Mouse (Mus musculus) stomach, embryonic 14.5 days (tissue): Measurements from ENCODE around the gene Gemin7. TPM values are rescaled to one million over a fixed set of nuclear protein-coding genes. Genes with fewer than 3 reads are reported as not detected.

ENCODE experiments used
- ATAC-seq: fragments of 200-750 bp; cut with Nextera tagmentation; 2 replicates; pipeline ENCODE4 v1.8.0; 2017; ENCODE audit warnings: low read depth, moderate TSS enrichment; ENCODE audit not compliant: insufficient number of reproducible peaks, insufficient read depth, low FRiP score
- H3K27ac ChIP-seq: fragments of 300-500 bp; sonication (generic); 2 replicates; pipeline ENCODE4 v1.5.1; 2014; ENCODE audit warnings: mild to moderate bottlenecking, low read length, moderate library complexity, mixed read lengths
- H3K27me3 ChIP-seq: fragments of 300-500 bp; sonication (generic); 2 replicates; pipeline ENCODE4 v1.6.1; 2014; ENCODE audit warnings: low read length, control low read depth, mixed read lengths; ENCODE audit not compliant: control insufficient read depth, insufficient read depth
- H3K36me3 ChIP-seq: fragments of 300-500 bp; sonication (generic); 2 replicates; pipeline ENCODE4 v1.6.1; 2014; ENCODE audit warnings: mild to moderate bottlenecking, control low read depth, low read length, moderate library complexity, mixed read lengths; ENCODE audit not compliant: control insufficient read depth, insufficient read depth
- H3K4me1 ChIP-seq: fragments of 300-500 bp; sonication (generic); 2 replicates; pipeline ENCODE4 v1.6.1; 2014; ENCODE audit warnings: low read length, control low read depth, mixed read lengths; ENCODE audit not compliant: control insufficient read depth, insufficient read depth
- H3K4me2 ChIP-seq: fragments of 300-500 bp; sonication (generic); replicated peaks from 2 replicates; pipeline ENCODE4 v1.6.1; 2014; ENCODE audit warnings: low read depth, low read length, control low read depth
- H3K4me3 ChIP-seq: fragments of 300-500 bp; sonication (generic); 2 replicates; pipeline ENCODE4 v1.5.1; 2014; ENCODE audit warnings: low read depth, low read length, control low read depth
- H3K9ac ChIP-seq: fragments of 300-500 bp; sonication (generic); replicated peaks from 2 replicates; pipeline ENCODE4 v1.6.1; 2014; ENCODE audit warnings: low read depth, mild to moderate bottlenecking, control low read depth, low read length, moderate library complexity, mixed read lengths
- H3K9me3 ChIP-seq: fragments of 300-500 bp; sonication (generic); 2 replicates; pipeline ENCODE4 v1.6.1; 2016; ENCODE audit warnings: low read depth, low read length, control low read depth; ENCODE audit not compliant: control insufficient read depth
- WGBS: fragments of 180-500 bp; shearing (Covaris S2); extraction: QIAGEN DNeasy Blood & Tissue Kit; methylation state at CpG from one replicate; pipeline ENCODE4 v1.1.7; 2014; 5-methylcytosine and 5-hydroxymethylcytosine counted together
- polyA plus RNA-seq: library from polyadenylated mRNA; unstranded; fragments of >200 nt; fragmentation: Nextera tagmentation; extraction: Ambion mirVana; gene quantifications from 2 replicates; pipeline ENCODE4 v1.2.1, GENCODE M21; 2014

Gene Gemin7
- polyA plus RNA-seq = 163 and 180 TPM in 2 replicates

DNA sequence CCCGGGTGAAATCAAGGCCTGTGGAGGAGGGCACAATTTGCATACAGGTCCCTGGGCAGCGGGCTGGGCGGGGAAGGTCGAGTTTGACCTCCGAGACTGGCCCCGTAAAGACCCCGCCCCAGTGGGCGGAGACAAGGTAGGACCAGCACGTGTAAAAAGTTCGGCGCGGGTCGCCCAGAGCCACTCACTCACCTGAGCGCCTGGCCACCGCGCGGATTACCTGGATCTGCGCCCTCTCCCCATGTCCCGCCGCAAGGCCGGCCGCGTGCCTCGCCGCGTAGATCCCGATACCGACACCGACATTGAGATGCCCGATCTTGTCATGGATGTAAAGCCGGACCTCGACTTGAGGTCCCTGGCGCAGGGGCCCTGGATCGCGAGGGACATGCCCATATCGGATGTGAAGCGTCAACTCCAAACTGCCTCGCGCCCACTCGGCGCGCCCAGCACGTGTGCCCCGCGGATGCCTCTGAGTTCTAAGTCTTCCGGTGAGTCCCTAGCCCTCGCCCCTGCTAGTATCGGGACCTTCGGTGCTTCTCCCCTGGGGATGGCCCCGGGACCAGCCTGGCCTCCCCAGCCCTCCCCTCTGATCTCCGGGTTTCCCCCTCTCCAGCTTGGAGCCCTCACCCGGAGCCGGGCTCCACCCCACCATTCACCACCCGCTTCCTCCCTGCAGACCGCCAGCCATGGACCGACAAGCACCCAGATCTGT, at the start of gene Gemin7, which contains the start of gene Zfp296:
Gemin7 (minus strand) TSS at position 455 of the 712 bp plus-strand sequence.
Zfp296 (plus strand) TSS at position 147 of the 712 bp plus-strand sequence.
- under 1% methylated on average over 56 of the region's 56 CpGs for WGBS

DNA sequence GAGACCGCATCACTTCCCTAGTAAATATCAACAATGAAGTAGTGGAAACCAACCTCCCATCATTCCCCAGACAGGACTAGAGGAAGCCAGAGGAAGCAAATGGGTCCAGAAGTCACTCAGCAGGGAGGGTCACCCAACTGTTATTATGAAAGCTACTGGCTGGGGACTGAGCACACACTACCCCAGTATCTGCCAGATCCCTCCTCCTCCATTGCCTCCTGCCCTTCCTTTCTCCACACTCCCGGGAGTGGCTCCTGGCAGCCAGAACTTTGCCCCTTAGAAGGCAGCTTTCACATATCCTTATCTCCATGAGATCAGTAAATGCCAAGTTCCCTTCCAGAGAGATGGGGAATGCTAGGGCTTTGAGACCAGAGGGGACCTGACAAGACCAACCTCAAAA, 46.0 kb upstream of the Gemin7 start:
- no peak overlapping the region for H3K4me3 ChIP-seq
- no peak for ATAC-seq
- H3K4me1 ChIP-seq = no peaks in the 10 kb centered on the region
- no peaks in the 10 kb centered on the region for H3K9me3 ChIP-seq
- 67% methylated on average over 2 of the region's 2 CpGs for WGBS
- H3K4me2 ChIP-seq = no peak overlapping the region
- H3K27me3 ChIP-seq = no peaks in the 10 kb centered on the region
- H3K36me3 ChIP-seq = no peaks in the 10 kb centered on the region
- no peak overlapping the region for H3K9ac ChIP-seq
- H3K27ac ChIP-seq = no peak overlapping the region

More for the DNA sequence above, at the start of gene Gemin7, which contains the start of gene Zfp296:
- ATAC-seq = 0 out of 2 replicates have a peak, but pooled peaks have one; percentile 7
- Histone ChIP-seq H3K27me3 (peaks cover 15% of the 10 kb centered on the region), H3K27ac (no peak within 1 kb of the TSS), H3K36me3 (peaks cover 20% of the 10 kb centered on the region), H3K4me2 (peak within 1 kb of the TSS; percentile 73), H3K4me3 (peak within 1 kb of the TSS; percentile 34), H3K4me1 (peaks cover 13% of the 10 kb centered on the region; the same call in 1 of the 2 replicates), H3K9me3 (no peaks in the 10 kb centered on the region), H3K9ac (peak within 1 kb of the TSS; percentile 28; the same call in 1 of the 2 replicates)

DNA sequence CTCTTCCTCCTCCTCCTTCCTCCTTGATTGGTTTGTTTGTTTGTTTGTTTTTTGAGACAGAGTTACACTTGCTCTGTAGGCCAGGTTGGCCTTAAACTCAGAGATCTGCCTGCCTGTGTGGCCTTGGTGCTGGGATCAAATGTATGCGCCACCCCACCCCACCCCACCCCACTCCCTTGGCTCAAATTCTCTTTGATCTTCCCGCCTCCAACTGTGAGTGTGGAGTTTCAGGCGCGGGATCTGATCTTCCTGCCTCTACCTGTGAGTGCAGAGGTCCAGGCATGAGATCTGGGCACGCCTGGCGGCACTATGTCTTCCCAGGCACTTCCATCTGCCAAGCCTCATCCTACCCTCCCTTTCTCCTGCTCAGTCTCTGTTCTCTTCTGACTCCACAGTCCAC, 44.8 kb upstream of the Gemin7 start:
- ATAC-seq = no peak
- no peaks in the 10 kb centered on the region for H3K36me3 ChIP-seq
- no peak overlapping the region for H3K9ac ChIP-seq
- no peak overlapping the region for H3K4me3 ChIP-seq
- no peaks in the 10 kb centered on the region for H3K9me3 ChIP-seq
- H3K4me1 ChIP-seq = no peaks in the 10 kb centered on the region
- no peak overlapping the region for H3K27ac ChIP-seq
- 32% methylated on average over 6 of the region's 6 CpGs for WGBS
- H3K4me2 ChIP-seq = no peak overlapping the region
- H3K27me3 ChIP-seq = no peaks in the 10 kb centered on the region

DNA sequence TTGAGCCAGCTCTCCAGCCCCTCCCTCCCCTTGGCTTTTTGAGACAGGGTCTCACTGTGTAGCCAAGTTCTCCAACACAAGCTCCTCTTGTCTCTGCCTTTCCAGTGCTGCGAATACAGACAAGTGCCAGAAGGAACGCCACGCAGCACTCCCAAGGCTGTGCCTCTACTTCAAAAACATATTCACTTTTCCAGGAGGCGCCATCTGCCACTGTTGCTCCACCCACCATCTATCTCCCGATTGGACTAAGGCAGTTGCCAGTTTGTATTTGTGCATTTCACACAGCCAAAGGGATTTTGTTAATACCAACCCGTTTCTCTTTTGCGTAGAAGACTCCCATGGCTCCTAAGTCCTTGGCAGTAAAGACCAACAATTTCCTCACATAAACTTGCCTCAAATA, 43.4 kb upstream of the Gemin7 start:
- no peak overlapping the region for H3K4me3 ChIP-seq
- no peak overlapping the region for H3K27ac ChIP-seq
- no peaks in the 10 kb centered on the region; the same call in 1 of the 2 replicates for H3K36me3 ChIP-seq
- ATAC-seq = no peak
- H3K9me3 ChIP-seq = no peaks in the 10 kb centered on the region
- H3K9ac ChIP-seq = no peak overlapping the region
- 90% methylated on average over 7 of the region's 7 CpGs for WGBS
- H3K4me2 ChIP-seq = no peak overlapping the region
- H3K4me1 ChIP-seq = no peaks in the 10 kb centered on the region
- H3K27me3 ChIP-seq = no peaks in the 10 kb centered on the region

DNA sequence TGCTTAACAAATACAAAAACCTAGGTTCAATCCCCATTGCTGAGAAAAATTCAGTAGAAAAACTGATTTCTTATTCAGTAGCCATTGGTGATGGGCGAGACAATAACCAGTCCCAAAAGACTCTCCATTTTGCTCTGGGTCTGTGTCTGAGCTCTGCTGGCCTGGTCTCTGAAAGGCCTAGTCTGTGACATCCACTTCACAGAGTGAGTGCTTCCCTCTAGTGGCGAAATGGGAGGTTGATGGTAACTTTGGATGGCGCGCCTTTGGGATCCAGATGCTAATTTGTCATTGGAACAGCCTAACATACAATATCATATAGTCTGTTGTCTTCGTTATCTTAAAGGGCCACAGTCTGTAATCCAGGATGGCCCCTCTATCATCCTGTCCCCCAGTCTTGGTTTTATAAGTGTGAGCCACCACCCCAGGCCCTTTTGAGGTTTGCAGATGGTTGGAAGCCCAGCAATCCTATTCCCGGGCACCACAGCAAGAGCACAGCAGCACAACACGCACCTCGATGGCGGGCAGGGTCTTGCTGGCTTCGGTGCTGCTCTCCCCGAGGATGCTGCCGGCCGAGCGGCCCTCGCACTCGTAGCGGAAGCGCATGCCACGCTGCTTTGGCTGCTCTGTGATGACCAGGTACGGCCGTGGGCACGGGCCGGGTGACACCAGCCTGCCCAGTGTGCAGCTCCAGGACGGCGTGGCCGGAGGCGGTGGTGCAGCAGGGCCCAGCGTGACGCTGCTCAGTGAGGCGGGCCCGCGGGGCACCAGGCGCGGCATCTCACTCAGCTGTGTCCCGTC, 41.8 kb upstream of the Gemin7 start:
- Histone ChIP-seq H3K4me1 (no peaks in the 10 kb centered on the region), H3K4me3 (peak overlapping the region; percentile 7; the same call in 1 of the 2 replicates), H3K9me3 (no peaks in the 10 kb centered on the region), H3K27ac (no peak overlapping the region), H3K9ac (peak overlapping the region; percentile 33; the same call in 1 of the 2 replicates), H3K36me3 (no peaks in the 10 kb centered on the region; the same call in 1 of the 2 replicates), H3K27me3 (no peaks in the 10 kb centered on the region), H3K4me2 (peak overlapping the region; percentile 48)
- ATAC-seq = peak; percentile 63; the same call in 1 of the 2 replicates
- 6% methylated on average over 35 of the region's 35 CpGs for WGBS

DNA sequence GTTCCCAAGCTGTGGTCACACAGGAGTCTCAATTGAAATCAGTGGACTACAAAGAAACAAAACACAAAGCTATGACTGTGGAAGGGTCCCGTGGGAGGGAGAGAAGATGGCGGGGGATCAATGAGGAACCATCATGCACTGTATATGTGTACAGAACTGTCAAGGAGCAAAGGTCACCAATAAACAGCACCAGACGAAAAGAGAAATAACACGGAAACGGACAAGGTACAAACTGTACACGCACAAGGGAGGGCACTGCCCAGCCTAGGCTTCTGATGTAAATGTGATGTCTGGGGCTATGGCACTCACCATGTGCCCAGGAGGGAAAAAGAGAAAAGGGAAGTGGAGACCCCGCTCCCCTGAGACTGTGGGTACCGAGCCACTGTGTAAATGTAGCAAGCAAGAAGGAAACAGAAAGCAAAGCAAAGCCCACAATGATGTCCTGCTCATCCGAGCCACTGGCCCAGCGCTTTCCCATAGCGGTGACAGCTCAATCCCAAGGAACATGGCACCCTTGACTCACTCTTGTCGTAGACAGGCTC, 37.7 kb upstream of the Gemin7 start:
- Histone ChIP-seq H3K4me3 (no peak overlapping the region), H3K27me3 (no peaks in the 10 kb centered on the region), H3K9me3 (no peaks in the 10 kb centered on the region), H3K36me3 (peaks cover 3% of the 10 kb centered on the region; the same call in 1 of the 2 replicates), H3K27ac (no peak overlapping the region), H3K4me2 (no peak overlapping the region), H3K4me1 (no peaks in the 10 kb centered on the region), H3K9ac (no peak overlapping the region)
- ATAC-seq = no peak
- WGBS = 88% methylated on average over 12 of the region's 12 CpGs

DNA sequence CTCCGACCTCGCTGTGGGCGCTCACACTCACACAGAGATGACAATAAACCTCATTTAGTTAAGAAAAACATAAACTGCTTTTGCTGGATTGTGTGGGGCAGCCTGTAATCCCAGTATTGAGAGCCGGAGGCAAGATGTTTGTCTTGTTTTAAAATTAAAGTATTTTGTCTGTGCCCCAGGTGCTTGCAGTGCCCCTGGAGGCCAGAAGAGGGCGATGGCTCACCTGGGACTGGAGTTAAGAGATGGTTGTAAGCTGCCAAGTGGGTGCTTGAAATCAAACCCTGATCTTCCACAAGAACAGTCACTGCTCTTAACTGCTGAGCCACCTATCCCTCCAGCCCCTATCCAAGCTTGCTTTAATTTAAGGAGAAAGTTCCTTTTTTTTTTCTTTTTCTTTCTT, 33.6 kb upstream of the Gemin7 start:
- Histone ChIP-seq H3K4me2 (no peak overlapping the region), H3K9ac (no peak overlapping the region), H3K9me3 (no peaks in the 10 kb centered on the region), H3K27ac (no peak overlapping the region), H3K4me3 (no peak overlapping the region), H3K36me3 (peaks cover 3% of the 10 kb centered on the region; the same call in 1 of the 2 replicates), H3K27me3 (no peaks in the 10 kb centered on the region), H3K4me1 (no peaks in the 10 kb centered on the region)
- 81% methylated on average over 5 of the region's 5 CpGs for WGBS
- no peak for ATAC-seq

DNA sequence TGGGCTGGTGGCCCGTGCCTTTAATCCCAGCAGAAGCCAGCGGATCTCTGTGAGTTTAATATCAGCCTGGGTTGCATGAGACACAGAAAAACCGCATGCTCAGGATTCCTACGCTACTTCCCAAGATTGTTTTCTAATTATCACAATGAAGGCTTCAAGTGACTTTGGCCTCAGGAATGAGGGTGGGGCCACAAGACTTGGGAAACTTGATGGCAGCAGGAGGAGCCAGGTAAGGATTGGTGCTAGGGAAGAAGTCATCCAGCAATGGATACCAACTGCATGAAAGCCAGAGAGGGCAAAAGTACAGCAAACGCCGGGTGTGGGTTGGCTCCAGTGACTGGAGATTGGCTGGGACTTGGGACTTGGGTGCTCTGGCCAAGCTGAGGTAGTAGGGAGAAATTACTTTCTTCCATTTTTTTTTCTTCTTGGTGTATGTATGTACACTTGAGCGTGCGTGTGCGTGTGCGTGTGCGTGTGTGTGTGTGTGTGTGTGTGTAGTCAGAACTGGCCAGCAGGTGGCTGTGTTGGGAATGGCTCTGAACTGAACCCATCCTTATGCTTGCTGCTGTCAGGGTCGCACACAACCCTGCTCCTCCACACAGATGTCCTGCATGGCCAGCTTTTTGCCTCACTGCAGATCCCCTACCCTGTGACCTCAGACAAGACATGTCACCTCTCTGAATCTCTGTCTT, 32.4 kb upstream of the Gemin7 start:
- Histone ChIP-seq H3K4me3 (no peak overlapping the region), H3K4me1 (no peaks in the 10 kb centered on the region), H3K9ac (no peak overlapping the region), H3K36me3 (peaks cover 3% of the 10 kb centered on the region; the same call in 1 of the 2 replicates), H3K4me2 (no peak overlapping the region), H3K27ac (no peak overlapping the region), H3K27me3 (no peaks in the 10 kb centered on the region), H3K9me3 (no peaks in the 10 kb centered on the region)
- 89% methylated on average over 12 of the region's 12 CpGs for WGBS
- no peak for ATAC-seq
